Mouse (Mus musculus) testis, adult 2 months (tissue): ENCODE results near the gene Bglap. TPM values are rescaled to one million over a fixed set of nuclear protein-coding genes. Genes with fewer than 3 reads are reported as not detected.
A peak's percentile ranks its signal among the peaks of the same experiment; 100 is the strongest.

Experiments
- H3K27ac ChIP-seq: fragments of 200-500 bp; 2 replicates; pipeline ENCODE4 v1.5.1; 2012; ENCODE audit warnings: low read depth, low read length; ENCODE audit not compliant: control insufficient read depth, insufficient read depth
- H3K27me3 ChIP-seq: fragments of 200-500 bp; 2 replicates; pipeline ENCODE4 v1.6.1; 2012; ENCODE audit warnings: mild to moderate bottlenecking, low read length, moderate library complexity; ENCODE audit not compliant: control insufficient read depth, insufficient read depth
- H3K36me3 ChIP-seq: fragments of 200-500 bp; 2 replicates; pipeline ENCODE4 v1.6.1; 2012; ENCODE audit warnings: mild to moderate bottlenecking, low read length; ENCODE audit not compliant: control insufficient read depth, insufficient read depth
- H3K4me1 ChIP-seq: fragments of 200-500 bp; 2 replicates; pipeline ENCODE4 v1.6.1; 2012; ENCODE audit warnings: low read length; ENCODE audit not compliant: control insufficient read depth, insufficient read depth
- H3K4me3 ChIP-seq: fragments of 200-500 bp; 2 replicates; pipeline ENCODE4 v1.5.1; 2012; ENCODE audit warnings: low read depth, mild to moderate bottlenecking, low read length, moderate library complexity, mixed read lengths; ENCODE audit not compliant: control insufficient read depth
- CTCF ChIP-seq: fragments of 200-500 bp; IDR thresholded peaks from 2 replicates; pipeline ENCODE4 v1.5.1; 2012; ENCODE audit warnings: low read depth, mild to moderate bottlenecking, inconsistent platforms, low read length, moderate library complexity; ENCODE audit not compliant: control insufficient read depth, insufficient read depth, insufficient replicate concordance
- POLR2A ChIP-seq: fragments of 200-500 bp; IDR thresholded peaks from 2 replicates; pipeline ENCODE4 v1.6.1; 2012; ENCODE audit warnings: low read depth, mild to moderate bottlenecking, inconsistent platforms, low read length, moderate library complexity; ENCODE audit not compliant: control insufficient read depth
- polyA plus RNA-seq: library from polyadenylated mRNA; depleted of rRNA; stranded (reverse); fragments of >200 nt; gene quantifications from 2 replicates; pipeline ENCODE4 v1.2.3, GENCODE M21; 2012

Bglap gene
- polyA plus RNA-seq, 1 experiment, result not detected

DNA sequence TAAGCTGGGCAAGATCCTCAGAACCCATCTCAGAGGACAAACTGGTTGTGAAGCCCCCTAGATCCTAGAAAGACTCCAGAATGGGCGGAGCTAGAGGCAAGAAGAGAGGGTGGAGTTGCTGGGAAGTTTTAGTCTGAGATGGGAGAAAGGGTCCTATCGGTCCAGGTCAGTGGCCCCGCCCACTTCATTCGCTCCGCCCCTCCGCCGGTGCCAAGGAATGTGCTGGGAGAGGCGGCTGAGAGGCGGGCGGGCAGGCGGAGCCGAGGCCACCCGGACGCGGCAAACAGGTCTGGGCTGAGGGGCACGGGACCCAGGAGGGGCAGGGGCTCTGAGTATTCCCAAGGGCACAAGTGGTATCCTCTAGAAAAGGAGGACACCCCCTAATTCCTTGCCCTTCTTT, 19.9 kb downstream of the Bglap start, which contains the start of gene Paqr6:
TSS of gene Paqr6 (plus strand) at position 248 of the 400 bp plus-strand sequence.
- TF ChIP-seq CTCF, result no peak
- no peak for TF ChIP-seq POLR2A
- Histone ChIP-seq H3K4me1 (peaks cover 16% of the 10 kb centered on the region), H3K4me3 (peak within 1 kb of the TSS; percentile 3), H3K27me3 (no peaks in the 10 kb centered on the region), H3K27ac (no peak within 1 kb of the TSS; the same call in 1 of the 2 replicates), H3K36me3 (no peaks in the 10 kb centered on the region; the same call in 1 of the 2 replicates)

DNA sequence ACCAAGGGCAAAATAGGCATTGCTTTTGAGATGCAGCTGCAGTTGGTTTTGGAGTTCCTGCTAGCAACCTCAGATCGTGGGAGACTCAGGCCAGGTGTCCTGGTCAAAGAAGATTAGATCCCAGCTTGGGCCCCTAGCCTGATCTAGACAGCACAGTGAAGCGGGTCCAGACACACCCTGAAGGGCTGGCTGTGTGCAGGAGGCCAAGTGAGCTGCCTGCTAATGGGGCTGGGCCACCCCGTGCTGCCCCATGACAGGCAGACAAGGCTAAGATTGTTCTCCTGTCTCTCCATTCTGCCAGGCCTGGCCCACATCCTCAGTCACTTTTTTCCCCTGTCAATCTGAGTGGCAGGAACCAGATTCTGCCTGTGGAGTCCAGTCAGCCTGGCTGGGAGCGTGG, 20.6 kb downstream of the Bglap start:
- Histone ChIP-seq H3K4me3 (no peak overlapping the region), H3K27ac (no peak overlapping the region)

DNA sequence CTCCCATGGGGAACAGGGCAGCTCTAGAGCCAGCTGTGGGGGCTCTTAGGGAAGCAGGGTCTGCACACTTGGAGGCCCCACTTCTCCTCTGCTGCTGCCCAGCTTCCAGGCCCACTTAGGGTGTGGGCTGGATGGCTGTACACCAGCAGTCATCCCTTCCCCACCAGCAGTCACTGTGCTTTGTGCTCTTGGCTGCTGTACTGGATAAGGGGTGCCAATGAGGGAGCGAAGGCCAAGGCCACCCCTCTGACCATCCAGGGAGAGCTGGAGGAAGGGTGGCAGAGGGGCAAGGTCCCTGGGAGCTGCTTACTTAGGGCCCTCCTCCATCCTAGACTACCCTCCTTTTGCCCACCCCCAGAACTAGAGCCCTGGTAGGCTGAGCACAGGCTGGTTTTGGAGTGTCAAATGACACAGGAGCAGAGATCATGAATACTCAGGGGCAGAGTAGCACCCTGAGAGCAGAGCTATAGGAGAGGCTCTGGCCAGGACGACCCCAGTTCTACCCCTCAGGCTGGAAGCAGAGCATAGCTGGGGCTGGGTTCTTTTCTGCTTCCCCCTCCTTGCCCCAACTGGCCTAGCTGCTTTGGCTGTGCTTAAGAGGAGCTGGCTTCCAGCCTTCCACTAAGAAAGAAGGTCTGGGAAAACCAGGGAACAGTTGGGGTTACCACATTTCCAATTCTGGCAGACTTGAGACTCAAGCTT, 22.5 kb downstream of the Bglap start:
- H3K27me3 ChIP-seq, result no peaks in the 10 kb centered on the region
- peaks cover 16% of the 10 kb centered on the region for H3K4me1 ChIP-seq
- H3K36me3 ChIP-seq, result peaks cover 1% of the 10 kb centered on the region
- H3K27ac ChIP-seq, result peak overlapping the region; percentile 3; the same call in 1 of the 2 replicates
- TF ChIP-seq CTCF, result no peak
- no peak for TF ChIP-seq POLR2A
- H3K4me3 ChIP-seq, result no peak overlapping the region

More for the DNA sequence above, 20.6 kb downstream of the Bglap start:
- peaks cover 1% of the 10 kb centered on the region; the same call in 1 of the 2 replicates for H3K36me3 ChIP-seq
- no peak for TF ChIP-seq POLR2A
- TF ChIP-seq CTCF, result no peak
- H3K4me1 ChIP-seq, result peaks cover 16% of the 10 kb centered on the region
- H3K27me3 ChIP-seq, result no peaks in the 10 kb centered on the region

- H3K4me1 ChIP-seq, result peaks cover 16% of the 10 kb centered on the region
- H3K4me3 ChIP-seq, result no peak overlapping the region
- peaks cover 1% of the 10 kb centered on the region for H3K36me3 ChIP-seq
- no peak overlapping the region for H3K27ac ChIP-seq
- no peaks in the 10 kb centered on the region for H3K27me3 ChIP-seq
- no peak for TF ChIP-seq POLR2A
- TF ChIP-seq CTCF, result no peak
These were observed 23.2 kb downstream of the Bglap start for GRCm38 (mm10) chr3:88361096-88361495.

GRCm38 (mm10) chr3:88359989-88360388, 24.3 kb downstream of the Bglap start:
- no peak for TF ChIP-seq CTCF
- TF ChIP-seq POLR2A, result no peak
- Histone ChIP-seq H3K4me1 (peaks cover 8% of the 10 kb centered on the region), H3K4me3 (no peak overlapping the region), H3K27me3 (no peaks in the 10 kb centered on the region), H3K36me3 (peaks cover 1% of the 10 kb centered on the region), H3K27ac (peak overlapping the region; percentile 46; the same call in 1 of the 2 replicates)

DNA sequence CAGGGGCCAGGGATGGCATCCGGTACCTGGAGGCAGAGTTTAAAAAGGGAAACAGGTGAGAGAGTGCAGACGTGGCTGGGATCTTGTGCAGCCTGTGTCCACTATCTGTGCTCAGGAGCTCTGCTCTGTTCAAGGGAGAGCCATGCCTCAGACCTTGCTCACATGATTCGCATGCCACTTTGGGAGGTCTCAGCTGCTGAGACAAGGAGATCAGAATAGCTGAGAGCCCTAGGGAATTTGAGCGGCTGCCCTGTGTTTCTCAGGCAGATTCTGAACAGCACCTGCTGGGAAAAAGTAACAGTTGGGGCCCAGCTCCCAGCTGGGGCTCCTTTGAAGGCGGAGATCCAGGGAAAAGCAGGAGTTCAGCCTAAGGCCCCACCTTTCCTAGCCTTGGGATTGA, 24.7 kb downstream of the Bglap start:
- H3K36me3 ChIP-seq, result peaks cover 1% of the 10 kb centered on the region
- no peaks in the 10 kb centered on the region for H3K27me3 ChIP-seq
- peak overlapping the region; percentile 27; the same call in 1 of the 2 replicates for H3K27ac ChIP-seq
- peaks cover 3% of the 10 kb centered on the region; the same call in 1 of the 2 replicates for H3K4me1 ChIP-seq
- H3K4me3 ChIP-seq, result no peak overlapping the region
- no peak for TF ChIP-seq CTCF

GRCm38 (mm10) chr3:88354396-88355165, 29.7 kb downstream of the Bglap start:
- Histone ChIP-seq H3K36me3 (peaks cover 10% of the 10 kb centered on the region), H3K27me3 (no peaks in the 10 kb centered on the region), H3K4me1 (no peaks in the 10 kb centered on the region), H3K27ac (peak overlapping the region; percentile 55), H3K4me3 (no peak overlapping the region)
- TF ChIP-seq POLR2A, result no peak
- TF ChIP-seq CTCF, result no peak

DNA sequence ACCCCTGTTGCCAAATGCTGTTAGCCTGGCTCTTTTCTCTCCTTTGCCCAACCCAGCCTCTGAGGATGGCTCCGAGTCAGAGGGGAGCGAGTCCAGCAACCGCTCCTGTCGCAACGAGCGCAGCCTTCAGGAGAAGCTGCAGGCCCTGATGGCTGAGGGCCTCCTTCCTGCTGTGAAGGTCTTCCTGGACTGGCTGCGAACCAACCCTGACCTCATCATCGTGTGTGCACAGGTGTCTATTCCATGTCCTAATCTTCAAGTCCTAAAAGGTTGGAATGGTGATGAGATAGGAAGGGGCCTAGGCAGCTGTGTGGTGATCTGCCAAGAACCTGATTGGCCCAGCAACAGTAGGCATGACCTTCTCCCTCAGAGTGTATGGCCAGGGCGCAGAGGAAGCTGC, 31.4 kb downstream of the Bglap start:
- Histone ChIP-seq H3K4me1 (no peaks in the 10 kb centered on the region), H3K27ac (peak overlapping the region; percentile 55; the same call in 1 of the 2 replicates), H3K4me3 (no peak overlapping the region), H3K36me3 (peaks cover 11% of the 10 kb centered on the region), H3K27me3 (no peaks in the 10 kb centered on the region)
- TF ChIP-seq POLR2A, result no peak
- TF ChIP-seq CTCF, result no peak
